Mouse (Mus musculus) monocyte, adult 59 days (primary cell): ENCODE data around the gene Hspb8. TPM values are rescaled to one million over a fixed set of nuclear protein-coding genes. Genes with fewer than 3 reads are reported as not detected.

Experiments used
- total RNA-seq, 2 experiments: library from RNA; stranded (reverse); gene quantifications; one replicate each; pipeline ENCODE4 v1.2.4; 2023

The Hspb8 gene
- total RNA-seq, result not detected

GRCm38 (mm10) chr5:116422699-116423201, at the start of gene Hspb8:
TSS of gene Hspb8 (minus strand) at chr5:116422864.

Other genes starting within 250 kb of the Hspb8 start
- gene Ccdc60, start 133.9 kb downstream of the Hspb8 start, total RNA-seq, result not detected
- not detected for gene Srrm4, start 169.0 kb upstream of the Hspb8 start, total RNA-seq